Comparison of ENCODE assay signal across 9 mouse cellular contexts in the genomic region with DNA sequence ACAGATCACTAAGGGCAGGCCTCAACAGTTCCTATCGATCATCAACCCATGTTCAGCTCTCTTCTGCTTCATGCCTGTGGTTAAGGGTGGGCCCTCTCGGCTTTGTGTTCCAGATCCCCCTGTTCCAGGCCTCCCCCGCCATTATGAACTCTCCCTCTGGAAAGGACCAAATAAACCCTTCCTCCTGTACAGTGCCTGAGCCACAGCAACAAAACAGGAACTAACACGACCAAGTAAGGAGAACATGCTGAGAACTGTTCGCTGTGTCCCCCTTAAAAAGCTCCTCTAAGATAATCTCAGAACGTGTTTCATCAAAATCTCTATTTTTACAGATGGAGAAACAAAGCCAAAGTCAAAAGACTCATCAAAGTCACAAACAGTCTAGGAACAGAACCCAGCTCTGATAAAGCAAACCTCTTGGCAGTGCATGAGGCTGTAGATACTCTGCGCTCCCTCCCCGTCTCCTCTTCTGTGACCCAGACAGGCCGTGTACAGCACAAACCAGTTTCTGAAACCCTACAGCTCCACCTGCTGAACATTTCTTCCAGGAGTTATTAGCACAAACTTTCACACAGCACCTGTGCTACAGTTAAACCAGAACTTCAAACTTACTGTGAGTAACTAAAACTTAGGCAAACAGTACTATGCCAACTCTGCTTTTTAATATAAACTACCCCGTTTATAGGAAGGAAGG. TPM values are rescaled to one million over a fixed set of nuclear protein-coding genes. Genes with fewer than 3 reads are reported as not detected.
DNase-seq lines count a peak whose midpoint lies in the region; ATAC-seq and TF ChIP-seq lines count a peak whose summit lies in the region.
"Had no signal": no experiment of that assay in that cellular context is flagged by ENCODE, and none has a peak within 500 bp of the region (broad histone marks: within the 10 kb centered on the region; RNA-seq: fewer than 3 reads in every experiment).

No protein-coding gene starts in this region.

- no peaks in the 10 kb centered on the region for H3K27me3 ChIP-seq in forebrain, embryonic 11.5 days (ENCODE audit: control insufficient read depth, insufficient read depth, low read length)
- H3K27me3 ChIP-seq in forebrain, embryonic 15.5 days = no peaks in the 10 kb centered on the region
- no peaks in the 10 kb centered on the region for H3K27me3 ChIP-seq in E14TG2a.4 (ENCODE audit: insufficient read depth, low read length)
- no peaks in the 10 kb centered on the region for H3K27me3 ChIP-seq in lung, postnatal 0 days (replicated peaks; ENCODE audit: insufficient read depth, low read length)
- H3K27me3 ChIP-seq in midbrain, embryonic 16.5 days (ENCODE audit: control insufficient read depth, insufficient read depth, low read depth, low read length) = no peaks in the 10 kb centered on the region
- H3K27me3 ChIP-seq: embryonic facial prominence, embryonic 12.5 days had no signal

- H3K4me2 ChIP-seq in forebrain, embryonic 11.5 days (ENCODE audit: low read depth, low read length, severe bottlenecking) = no peak overlapping the region
- H3K4me2 ChIP-seq in forebrain, embryonic 15.5 days (replicated peaks) = no peak overlapping the region
- H3K4me2 ChIP-seq in lung, postnatal 0 days (replicated peaks; ENCODE audit: low read depth, low read length) = no peak overlapping the region
- no peak overlapping the region for H3K4me2 ChIP-seq in midbrain, embryonic 16.5 days (ENCODE audit: low read length)
- H3K4me2 ChIP-seq: embryonic facial prominence, embryonic 12.5 days had no signal

- 76% methylated on average over 10 of the region's 10 CpGs for WGBS in forebrain, embryonic 11.5 days
- WGBS in forebrain, embryonic 15.5 days = 77% methylated on average over 10 of the region's 10 CpGs
- 55% methylated on average over 10 of the region's 10 CpGs for WGBS in lung, postnatal 0 days
- WGBS in midbrain, embryonic 16.5 days = 79% methylated on average over 10 of the region's 10 CpGs

- H3K4me3 ChIP-seq in forebrain, embryonic 11.5 days (ENCODE audit: low read depth, low read length) = no peak overlapping the region
- no peak overlapping the region for H3K4me3 ChIP-seq in forebrain, embryonic 15.5 days
- peak overlapping the region; percentile 42 for H3K4me3 ChIP-seq in E14TG2a.4 (replicated peaks; ENCODE audit: low read length)
- H3K4me3 ChIP-seq in lung, postnatal 0 days (ENCODE audit: low read depth, low read length) = no peak overlapping the region
- no peak overlapping the region for H3K4me3 ChIP-seq in midbrain, embryonic 16.5 days (ENCODE audit: low read depth, low read length)
- H3K4me3 ChIP-seq: embryonic facial prominence, embryonic 12.5 days had no signal

- H3K9ac ChIP-seq in forebrain, embryonic 11.5 days (ENCODE audit: low read length) = no peak overlapping the region
- no peak overlapping the region for H3K9ac ChIP-seq in forebrain, embryonic 15.5 days (replicated peaks)
- no peak overlapping the region for H3K9ac ChIP-seq in lung, postnatal 0 days (replicated peaks; ENCODE audit: low read depth)
- no peak overlapping the region for H3K9ac ChIP-seq in midbrain, embryonic 16.5 days (ENCODE audit: low read depth, low read length)
- H3K9ac ChIP-seq: embryonic facial prominence, embryonic 12.5 days had no signal

- ATAC-seq in forebrain, embryonic 11.5 days (replicated peaks; ENCODE audit: low FRiP score) = no peak
- ATAC-seq in forebrain, embryonic 15.5 days (replicated peaks) = no peak
- ATAC-seq in lung, postnatal 0 days = peak; percentile 40; the same call in 1 of the 2 replicates
- ATAC-seq in midbrain, embryonic 16.5 days = no peak

- TF ChIP-seq EP300 in lung, postnatal 0 days (IDR thresholded peaks at IDR 0.05) = no peak

- H3K4me1 ChIP-seq in forebrain, embryonic 11.5 days (replicated peaks; ENCODE audit: control insufficient read depth, insufficient read depth, low read length) = no peaks in the 10 kb centered on the region
- H3K4me1 ChIP-seq in forebrain, embryonic 15.5 days = peaks cover 6% of the 10 kb centered on the region
- H3K4me1 ChIP-seq in E14TG2a.4 (replicated peaks; ENCODE audit: low read depth, low read length) = peaks cover 26% of the 10 kb centered on the region
- H3K4me1 ChIP-seq in lung, postnatal 0 days (ENCODE audit: insufficient read depth, low read depth, low read length) = peaks cover 6% of the 10 kb centered on the region; the same call in 1 of the 2 replicates
- H3K4me1 ChIP-seq in midbrain, embryonic 16.5 days (ENCODE audit: control insufficient read depth, insufficient read depth, low read length) = peaks cover 6% of the 10 kb centered on the region

- no peaks in the 10 kb centered on the region for H3K9me3 ChIP-seq in forebrain, embryonic 11.5 days (ENCODE audit: control insufficient read depth, low read length)
- H3K9me3 ChIP-seq in forebrain, embryonic 15.5 days = no peaks in the 10 kb centered on the region
- no peaks in the 10 kb centered on the region for H3K9me3 ChIP-seq in E14TG2a.4 (ENCODE audit: low read length)
- no peaks in the 10 kb centered on the region for H3K9me3 ChIP-seq in lung, postnatal 0 days (ENCODE audit: low read length)
- H3K9me3 ChIP-seq in midbrain, embryonic 16.5 days (replicated peaks; ENCODE audit: control insufficient read depth, low read length, poor library complexity, severe bottlenecking) = no peaks in the 10 kb centered on the region
- H3K9me3 ChIP-seq: embryonic facial prominence, embryonic 12.5 days had no signal

- no peaks in the 10 kb centered on the region for H3K36me3 ChIP-seq in forebrain, embryonic 11.5 days (ENCODE audit: control insufficient read depth, insufficient read depth, low read length)
- H3K36me3 ChIP-seq in forebrain, embryonic 15.5 days = no peaks in the 10 kb centered on the region
- H3K36me3 ChIP-seq in E14TG2a.4 (ENCODE audit: insufficient read depth, low read length) = no peaks in the 10 kb centered on the region
- H3K36me3 ChIP-seq in lung, postnatal 0 days (ENCODE audit: insufficient read depth, low read length) = no peaks in the 10 kb centered on the region
- H3K36me3 ChIP-seq in midbrain, embryonic 16.5 days (ENCODE audit: control insufficient read depth, insufficient read depth, low read length) = peaks cover 2% of the 10 kb centered on the region; the same call in 1 of the 2 replicates
- H3K36me3 ChIP-seq: embryonic facial prominence, embryonic 12.5 days had no signal

- H3K27ac ChIP-seq in forebrain, embryonic 11.5 days (ENCODE audit: low read depth, low read length) = no peak overlapping the region
- no peak overlapping the region for H3K27ac ChIP-seq in forebrain, embryonic 15.5 days (replicated peaks)
- H3K27ac ChIP-seq in lung, postnatal 0 days (ENCODE audit: low read length) = no peak overlapping the region
- no peak overlapping the region for H3K27ac ChIP-seq in midbrain, embryonic 16.5 days (ENCODE audit: low read length)
- H3K27ac ChIP-seq: embryonic facial prominence, embryonic 12.5 days had no signal

- peak; percentile 4 for DNase-seq in forebrain, embryonic 11.5 days (ENCODE audit: low spot score)
- peak; percentile 72 for DNase-seq in heart, adult 8-10 months (ENCODE audit: low spot score)
- DNase-seq in lung, postnatal 0 days (ENCODE audit: low spot score) = peak; percentile 58
- DNase-seq in layer of hippocampus, adult 9-11 months = no peak
- no peak for DNase-seq in right cerebral cortex, postnatal 25 days

- TF ChIP-seq CTCF in E14TG2a.4 (conservative IDR thresholded peaks at IDR 0.05; ENCODE audit: low read length) = no peak
- peak; percentile 67 for TF ChIP-seq CTCF in lung, postnatal 0 days (IDR thresholded peaks at IDR 0.05)

RNA-seq across cellular contexts. Expression of a gene that starts 49.4 kb away (rescaled TPM):
- 73.3 and 87.6 TPM in 2 replicates for polyA plus RNA-seq in forebrain, embryonic 11.5 days (2014; fragmentation: Nextera tagmentation; extraction: Ambion mirVana)
- 107 and 113 TPM in 2 replicates for polyA plus RNA-seq in forebrain, embryonic 15.5 days (2015; fragmentation: Nextera tagmentation; extraction: Ambion mirVana)
- 100 to 1,000 TPM; 126 to 144 (median 133) TPM for total RNA-seq in heart, adult 8-10 months (2022)
- 60.0 and 67.2 TPM in 2 replicates for polyA plus RNA-seq in lung, postnatal 0 days (2015; fragmentation: Nextera tagmentation; extraction: Ambion mirVana)
- polyA plus RNA-seq in midbrain, embryonic 16.5 days (2015; fragmentation: Nextera tagmentation; extraction: Ambion mirVana) = 130 and 136 TPM in 2 replicates

Comparison
In these comparisons a context has a peak if more than half of its experiments do, and no peak if none do; other contexts are left out.
1. DNase-seq: peak in forebrain, embryonic 11.5 days (single experiment), heart, adult 8-10 months (single experiment) and lung, postnatal 0 days (single experiment); none in layer of hippocampus, adult 9-11 months (single experiment) and right cerebral cortex, postnatal 25 days (single experiment).